Mouse (Mus musculus): ENCODE data around the gene Dag1. TPM values are rescaled to one million over a fixed set of nuclear protein-coding genes. Genes with fewer than 3 reads are reported as not detected.

Gene Dag1
- polyA plus RNA-seq, 1 experiment, result 0.75 TPM

GRCm38 (mm10) chr9:108187616-108188015 lies 76.1 kb downstream of the Dag1 start:
- H3K4me1 ChIP-seq (ENCODE audit: control insufficient read depth), result peaks cover 7% of the 10 kb centered on the region
- H3K4me3 ChIP-seq (replicated peaks), result no peak overlapping the region
- no peak for TF ChIP-seq GATA1 (IDR thresholded peaks at IDR 0.05; ENCODE audit: low read length)
- no peak for TF ChIP-seq TAL1 (IDR thresholded peaks at IDR 0.05; ENCODE audit: low read length)
- no peaks in the 10 kb centered on the region; the same call in 1 of the 2 replicates for H3K9me3 ChIP-seq (ENCODE audit: control insufficient read depth, low read length)
- no peaks in the 10 kb centered on the region for H3K36me3 ChIP-seq (ENCODE audit: control insufficient read depth)
- peaks cover 69% of the 10 kb centered on the region for H3K27me3 ChIP-seq (ENCODE audit: control insufficient read depth)

- Histone ChIP-seq H3K9me3 (ENCODE audit: control insufficient read depth, low read length) (no peaks in the 10 kb centered on the region; the same call in 1 of the 2 replicates), H3K36me3 (ENCODE audit: control insufficient read depth) (no peaks in the 10 kb centered on the region), H3K4me3 (replicated peaks) (no peak overlapping the region), H3K27me3 (ENCODE audit: control insufficient read depth) (peaks cover 53% of the 10 kb centered on the region), H3K4me1 (ENCODE audit: control insufficient read depth) (peaks cover 7% of the 10 kb centered on the region)
- TF ChIP-seq GATA1 (IDR thresholded peaks at IDR 0.05; ENCODE audit: low read length), result no peak
- no peak for TF ChIP-seq TAL1 (IDR thresholded peaks at IDR 0.05; ENCODE audit: low read length)
These were observed 78.0 kb downstream of the Dag1 start for GRCm38 (mm10) chr9:108185786-108186185.

- Histone ChIP-seq H3K4me1 (ENCODE audit: control insufficient read depth) (peaks cover 4% of the 10 kb centered on the region; the same call in 1 of the 2 replicates), H3K9me3 (ENCODE audit: control insufficient read depth, low read length) (no peaks in the 10 kb centered on the region), H3K4me3 (replicated peaks) (no peak overlapping the region), H3K36me3 (ENCODE audit: control insufficient read depth) (no peaks in the 10 kb centered on the region), H3K27me3 (ENCODE audit: control insufficient read depth) (peaks cover 35% of the 10 kb centered on the region)
- TF ChIP-seq GATA1 (IDR thresholded peaks at IDR 0.05; ENCODE audit: low read length) (no peak), TAL1 (IDR thresholded peaks at IDR 0.05; ENCODE audit: low read length) (no peak)
These were observed 80.2 kb downstream of the Dag1 start for GRCm38 (mm10) chr9:108183531-108183994.

GRCm38 (mm10) chr9:108182806-108183506 lies 80.8 kb downstream of the Dag1 start:
- Histone ChIP-seq H3K9me3 (ENCODE audit: control insufficient read depth, low read length) (no peaks in the 10 kb centered on the region), H3K4me1 (ENCODE audit: control insufficient read depth) (peaks cover 4% of the 10 kb centered on the region; the same call in 1 of the 2 replicates), H3K36me3 (ENCODE audit: control insufficient read depth) (no peaks in the 10 kb centered on the region), H3K4me3 (replicated peaks) (no peak overlapping the region), H3K27me3 (ENCODE audit: control insufficient read depth) (peaks cover 29% of the 10 kb centered on the region)
- TF ChIP-seq TAL1 (IDR thresholded peaks at IDR 0.05; ENCODE audit: low read length), result no peak
- TF ChIP-seq GATA1 (IDR thresholded peaks at IDR 0.05; ENCODE audit: low read length), result no peak

- H3K9me3 ChIP-seq (ENCODE audit: control insufficient read depth, low read length), result no peaks in the 10 kb centered on the region
- H3K27me3 ChIP-seq (ENCODE audit: control insufficient read depth), result peaks cover 6% of the 10 kb centered on the region
- H3K4me1 ChIP-seq (ENCODE audit: control insufficient read depth), result peaks cover 4% of the 10 kb centered on the region; the same call in 1 of the 2 replicates
- no peaks in the 10 kb centered on the region for H3K36me3 ChIP-seq (ENCODE audit: control insufficient read depth)
- TF ChIP-seq GATA1 (IDR thresholded peaks at IDR 0.05; ENCODE audit: low read length) (no peak), TAL1 (IDR thresholded peaks at IDR 0.05; ENCODE audit: low read length) (no peak)
- no peak overlapping the region for H3K4me3 ChIP-seq (replicated peaks)
These were observed 85.4 kb downstream of the Dag1 start for GRCm38 (mm10) chr9:108178391-108178790.

- H3K4me3 ChIP-seq (replicated peaks), result no peak overlapping the region
- peaks cover 3% of the 10 kb centered on the region for H3K27me3 ChIP-seq (ENCODE audit: control insufficient read depth)
- H3K9me3 ChIP-seq (ENCODE audit: control insufficient read depth, low read length), result no peaks in the 10 kb centered on the region
- TF ChIP-seq TAL1 (IDR thresholded peaks at IDR 0.05; ENCODE audit: low read length), result no peak
- no peak for TF ChIP-seq GATA1 (IDR thresholded peaks at IDR 0.05; ENCODE audit: low read length)
- H3K4me1 ChIP-seq (ENCODE audit: control insufficient read depth), result peaks cover 4% of the 10 kb centered on the region; the same call in 1 of the 2 replicates
- no peaks in the 10 kb centered on the region for H3K36me3 ChIP-seq (ENCODE audit: control insufficient read depth)
These were observed 88.5 kb downstream of the Dag1 start for GRCm38 (mm10) chr9:108175116-108175838.

- H3K27me3 ChIP-seq (ENCODE audit: control insufficient read depth), result no peaks in the 10 kb centered on the region; the same call in 1 of the 2 replicates
- H3K4me3 ChIP-seq (replicated peaks), result no peak overlapping the region
- no peaks in the 10 kb centered on the region for H3K9me3 ChIP-seq (ENCODE audit: control insufficient read depth, low read length)
- H3K4me1 ChIP-seq (ENCODE audit: control insufficient read depth), result no peaks in the 10 kb centered on the region
- TF ChIP-seq GATA1 (IDR thresholded peaks at IDR 0.05; ENCODE audit: low read length), result no peak
- TF ChIP-seq TAL1 (IDR thresholded peaks at IDR 0.05; ENCODE audit: low read length), result no peak
- H3K36me3 ChIP-seq (ENCODE audit: control insufficient read depth), result no peaks in the 10 kb centered on the region
These were observed 90.9 kb downstream of the Dag1 start for GRCm38 (mm10) chr9:108172777-108173350.

GRCm38 (mm10) chr9:108169751-108170150 lies 94.0 kb downstream of the Dag1 start:
- no peaks in the 10 kb centered on the region; the same call in 1 of the 2 replicates for H3K4me1 ChIP-seq (ENCODE audit: control insufficient read depth)
- H3K9me3 ChIP-seq (ENCODE audit: control insufficient read depth, low read length), result no peaks in the 10 kb centered on the region
- H3K4me3 ChIP-seq (replicated peaks), result no peak overlapping the region
- no peak for TF ChIP-seq TAL1 (IDR thresholded peaks at IDR 0.05; ENCODE audit: low read length)
- TF ChIP-seq GATA1 (IDR thresholded peaks at IDR 0.05; ENCODE audit: low read length), result no peak
- no peaks in the 10 kb centered on the region; the same call in 1 of the 2 replicates for H3K27me3 ChIP-seq (ENCODE audit: control insufficient read depth)
- H3K36me3 ChIP-seq (ENCODE audit: control insufficient read depth), result no peaks in the 10 kb centered on the region

- no peaks in the 10 kb centered on the region; the same call in none of the 2 replicates for H3K4me1 ChIP-seq (ENCODE audit: control insufficient read depth)
- TF ChIP-seq TAL1 (IDR thresholded peaks at IDR 0.05; ENCODE audit: low read length), result no peak
- no peak for TF ChIP-seq GATA1 (IDR thresholded peaks at IDR 0.05; ENCODE audit: low read length)
- H3K9me3 ChIP-seq (ENCODE audit: control insufficient read depth, low read length), result no peaks in the 10 kb centered on the region
- peaks cover under 1% of the 10 kb centered on the region for H3K27me3 ChIP-seq (ENCODE audit: control insufficient read depth)
- no peaks in the 10 kb centered on the region for H3K36me3 ChIP-seq (ENCODE audit: control insufficient read depth)
- H3K4me3 ChIP-seq (replicated peaks), result no peak overlapping the region
These were observed 98.6 kb downstream of the Dag1 start for GRCm38 (mm10) chr9:108165143-108165542.
